Mouse (Mus musculus) megakaryocyte, embryonic 14.5 days (primary cell): ENCODE results near the gene Ptpn6. TPM values are rescaled to one million over a fixed set of nuclear protein-coding genes. Genes with fewer than 3 reads are reported as not detected.
"Not testable (repeated sequence)": the region's sequence is repeated elsewhere in the genome, so short reads cannot be mapped to it uniquely, and the experiment has no call there.

Experiments used
- H3K27me3 ChIP-seq: replicated peaks from 2 replicates; pipeline ENCODE3; 2012; ENCODE audit warnings: inconsistent platforms
- H3K36me3 ChIP-seq: replicated peaks from 2 replicates; pipeline ENCODE3; 2012; ENCODE audit warnings: low read length, inconsistent platforms, mixed read lengths
- H3K4me1 ChIP-seq: 2 replicates; pipeline ENCODE4 v1.6.1; 2012; ENCODE audit warnings: inconsistent platforms
- H3K4me3 ChIP-seq: replicated peaks from 2 replicates; pipeline ENCODE3; 2012; ENCODE audit warnings: moderate library complexity, mild to moderate bottlenecking, inconsistent platforms
- H3K9me3 ChIP-seq: 2 replicates; pipeline ENCODE4 v1.6.1; 2012; ENCODE audit warnings: inconsistent platforms
- FLI1 ChIP-seq: IDR thresholded peaks from 2 replicates; pipeline ENCODE4 v1.6.1; 2012; ENCODE audit warnings: low read length, inconsistent platforms, mixed read lengths
- GATA1 ChIP-seq: IDR thresholded peaks from 3 replicates; pipeline ENCODE4 v1.6.1; 2012; ENCODE audit warnings: mixed read lengths, low read length, inconsistent platforms, borderline replicate concordance
- polyA plus RNA-seq: library from polyadenylated mRNA; stranded (reverse); fragments of >175 nt; gene quantifications from 2 replicates; pipeline ENCODE4 v1.2.3, GENCODE M21; 2012; ENCODE audit warnings: low replicate concordance; ENCODE audit not compliant: insufficient read depth

The Ptpn6 gene
- polyA plus RNA-seq, 1 experiment: 20.1 TPM

GRCm38 (mm10) chr6:124690517-124690916 lies 48.0 kb downstream of the Ptpn6 start:
- Histone ChIP-seq H3K9me3 (0 out of 2 replicates have a peak, but pooled peaks cover 3% of the 10 kb centered on the region), H3K4me1 (peaks cover 69% of the 10 kb centered on the region), H3K36me3 (peaks cover 57% of the 10 kb centered on the region), H3K4me3 (no peak overlapping the region), H3K27me3 (no peaks in the 10 kb centered on the region)
- TF ChIP-seq GATA1: no peak

GRCm38 (mm10) chr6:124689011-124689410 lies 49.5 kb downstream of the Ptpn6 start:
- TF ChIP-seq GATA1 (no peak), FLI1 (no peak)
- H3K27me3 ChIP-seq: no peaks in the 10 kb centered on the region
- H3K9me3 ChIP-seq: 0 out of 2 replicates have a peak, but pooled peaks cover 3% of the 10 kb centered on the region
- no peak overlapping the region for H3K4me3 ChIP-seq
- peaks cover 74% of the 10 kb centered on the region for H3K4me1 ChIP-seq
- H3K36me3 ChIP-seq: peaks cover 44% of the 10 kb centered on the region

DNA sequence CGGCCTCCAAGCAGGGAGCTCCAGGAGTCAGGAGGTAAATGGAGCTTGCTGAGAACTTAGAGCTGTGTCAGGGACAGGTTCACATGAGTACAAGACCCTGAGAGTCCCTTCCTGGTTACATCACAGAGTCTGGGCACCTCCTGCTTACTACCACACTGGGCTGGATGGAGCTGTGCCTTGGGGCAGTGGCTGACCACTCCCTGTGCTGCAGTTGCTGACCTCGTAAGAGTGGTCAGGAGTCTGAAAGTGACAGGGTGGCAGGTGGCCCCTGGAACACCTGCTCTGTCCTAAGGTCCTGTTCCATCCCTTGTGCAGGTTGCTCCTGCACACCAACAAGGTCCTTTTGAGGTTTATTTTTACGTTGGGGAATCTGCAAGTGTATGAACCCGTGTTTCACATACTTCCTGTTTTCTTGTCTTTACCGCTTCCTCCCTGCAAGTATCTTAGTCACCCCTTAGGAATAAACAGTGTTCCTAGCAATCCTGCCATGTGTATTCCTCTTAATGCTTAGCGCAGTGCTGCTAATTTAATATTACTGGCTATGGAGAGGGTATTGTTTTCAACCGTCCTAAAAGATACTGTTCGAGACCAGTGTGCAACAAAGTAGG lies 50.3 kb downstream of the Ptpn6 start:
- Histone ChIP-seq H3K36me3 (peaks cover 36% of the 10 kb centered on the region), H3K4me3 (peak overlapping the region; percentile 85), H3K9me3 (0 out of 2 replicates have a peak, but pooled peaks cover 3% of the 10 kb centered on the region), H3K4me1 (peaks cover 76% of the 10 kb centered on the region), H3K27me3 (no peaks in the 10 kb centered on the region)
- no peak for TF ChIP-seq GATA1
- TF ChIP-seq FLI1: no peak

DNA sequence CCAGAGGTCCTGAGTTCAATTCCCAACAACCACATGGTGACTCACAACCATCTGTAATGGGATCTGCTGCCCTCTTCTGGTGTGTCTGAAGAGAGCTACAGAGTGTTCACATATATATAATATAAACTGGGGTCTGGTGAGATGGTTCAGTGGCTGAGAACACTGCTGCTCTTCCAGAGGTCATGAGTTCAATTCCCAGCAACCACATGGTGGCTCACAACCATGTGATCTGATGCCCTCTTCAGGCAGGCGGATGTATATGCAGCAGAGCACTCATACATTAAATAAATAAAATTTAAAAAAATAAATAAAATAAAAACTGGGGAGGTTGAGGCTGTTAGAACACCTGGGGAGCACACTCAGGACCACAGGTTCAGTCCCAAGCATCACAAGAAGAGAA lies 51.9 kb downstream of the Ptpn6 start:
- not testable (repeated sequence) for H3K9me3 ChIP-seq, H3K4me3 ChIP-seq, H3K27me3 ChIP-seq
- peaks cover 25% of the 10 kb centered on the region for H3K36me3 ChIP-seq
- H3K4me1 ChIP-seq: peaks cover 77% of the 10 kb centered on the region

DNA sequence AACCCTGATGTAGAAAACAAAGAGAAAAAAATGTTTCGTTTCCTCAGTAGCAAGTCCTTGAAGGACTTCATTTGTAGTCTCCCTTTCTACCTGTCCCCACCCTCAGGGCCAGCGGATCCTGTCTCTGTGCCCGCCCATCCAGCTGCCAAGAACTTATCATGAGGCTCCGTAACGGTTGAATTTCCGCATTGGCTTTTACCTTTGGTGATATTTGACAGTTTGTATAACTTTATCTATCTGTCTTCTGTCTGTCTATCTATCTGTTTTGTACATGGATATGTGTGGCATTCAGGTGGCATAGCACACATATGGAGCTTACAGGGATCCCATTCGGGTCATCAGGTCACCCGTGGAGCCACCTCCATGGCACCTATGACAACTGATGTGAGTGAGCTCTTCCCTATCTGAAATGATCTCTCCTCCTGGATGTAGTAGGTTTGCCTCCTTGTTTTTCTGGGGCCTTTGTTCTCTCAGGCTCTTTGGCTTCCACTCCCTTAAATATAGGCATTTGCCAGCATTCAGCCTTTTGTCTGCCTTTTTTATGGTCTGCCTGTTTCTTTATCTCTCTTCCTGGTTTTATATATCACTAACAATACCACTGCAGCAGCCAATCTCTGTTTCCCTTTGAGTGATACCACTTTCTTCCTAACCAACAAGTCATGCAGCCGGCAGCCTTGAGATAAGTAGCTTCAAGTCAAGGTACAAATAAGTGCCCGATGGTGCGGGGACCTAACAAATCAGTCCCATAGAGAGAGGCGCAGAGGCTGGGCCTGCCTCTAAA lies 52.7 kb downstream of the Ptpn6 start:
- H3K36me3 ChIP-seq: peaks cover 29% of the 10 kb centered on the region
- no peak for TF ChIP-seq FLI1
- TF ChIP-seq GATA1: no peak
- no peaks in the 10 kb centered on the region for H3K9me3 ChIP-seq
- peak overlapping the region; percentile 70 for H3K4me3 ChIP-seq
- H3K4me1 ChIP-seq: peaks cover 83% of the 10 kb centered on the region
- H3K27me3 ChIP-seq: no peaks in the 10 kb centered on the region

GRCm38 (mm10) chr6:124683591-124684417 lies 54.7 kb downstream of the Ptpn6 start:
- Histone ChIP-seq H3K9me3 (no peaks in the 10 kb centered on the region), H3K4me3 (no peak overlapping the region), H3K36me3 (peaks cover 38% of the 10 kb centered on the region), H3K4me1 (peaks cover 74% of the 10 kb centered on the region), H3K27me3 (no peaks in the 10 kb centered on the region)
- TF ChIP-seq GATA1: no peak

- not testable (repeated sequence) for H3K4me3 ChIP-seq, H3K27me3 ChIP-seq, H3K9me3 ChIP-seq
- peaks cover 59% of the 10 kb centered on the region for H3K4me1 ChIP-seq
- H3K36me3 ChIP-seq: peaks cover 49% of the 10 kb centered on the region
Observed at GRCm38 (mm10) chr6:124682291-124682690, 56.2 kb downstream of the Ptpn6 start.

DNA sequence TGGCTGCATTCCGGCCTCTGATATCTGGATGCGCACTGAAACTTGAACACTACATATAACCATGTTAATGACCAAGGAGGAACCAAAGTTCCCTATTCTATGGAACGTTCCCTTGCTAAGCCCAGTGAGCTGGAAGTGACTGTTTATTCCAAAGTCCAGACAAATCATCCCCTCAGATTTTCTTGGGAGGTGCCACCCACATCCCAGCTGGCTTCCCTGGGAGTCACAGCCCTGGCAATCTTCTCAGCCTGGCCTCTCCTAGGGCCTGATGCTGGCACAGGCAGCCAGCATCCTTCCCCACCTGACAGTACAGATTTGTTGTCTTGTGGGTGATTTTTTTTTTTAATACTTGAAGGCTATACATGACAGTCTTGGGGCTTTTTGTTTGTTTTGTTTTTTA lies 59.0 kb downstream of the Ptpn6 start:
- Histone ChIP-seq H3K4me1 (peaks cover 31% of the 10 kb centered on the region), H3K9me3 (0 out of 2 replicates have a peak, but pooled peaks cover 2% of the 10 kb centered on the region), H3K27me3 (no peaks in the 10 kb centered on the region), H3K36me3 (peaks cover 68% of the 10 kb centered on the region), H3K4me3 (no peak overlapping the region)
- TF ChIP-seq GATA1: no peak
- TF ChIP-seq FLI1: no peak

- H3K9me3 ChIP-seq: peaks cover 9% of the 10 kb centered on the region; the same call in 1 of the 2 replicates
- H3K27me3 ChIP-seq: no peaks in the 10 kb centered on the region
- no peak overlapping the region for H3K4me3 ChIP-seq
- peaks cover 75% of the 10 kb centered on the region for H3K36me3 ChIP-seq
- TF ChIP-seq GATA1 (no peak), FLI1 (no peak)
- H3K4me1 ChIP-seq: peaks cover 25% of the 10 kb centered on the region
Observed at GRCm38 (mm10) chr6:124678769-124679168, 59.7 kb downstream of the Ptpn6 start.

- Histone ChIP-seq H3K4me1 (peaks cover 16% of the 10 kb centered on the region), H3K4me3 (no peak overlapping the region), H3K27me3 (no peaks in the 10 kb centered on the region), H3K9me3 (peaks cover 12% of the 10 kb centered on the region; the same call in 1 of the 2 replicates), H3K36me3 (peaks cover 94% of the 10 kb centered on the region)
- no peak for TF ChIP-seq FLI1
- TF ChIP-seq GATA1: no peak
Observed at GRCm38 (mm10) chr6:124676171-124676570, 62.3 kb downstream of the Ptpn6 start.
